Mouse (Mus musculus): ENCODE results near the gene Fam104a. TPM values are rescaled to one million over a fixed set of nuclear protein-coding genes. Genes with fewer than 3 reads are reported as not detected.

The Fam104a gene
- total and polyA plus RNA-seq, 2 experiments from 2014 or later: 30.1 to 46.3 TPM

GRCm38 (mm10) chr11:113631302-113631701, 52.7 kb downstream of the Fam104a start:
- no peaks in the 10 kb centered on the region for H3K36me3 ChIP-seq (ENCODE audit: insufficient read depth, low read length)
- ATAC-seq (ENCODE audit: low FRiP score): no peak
- H3K27ac ChIP-seq (ENCODE audit: low read depth, low read length): no peak overlapping the region
- no peaks in the 10 kb centered on the region for H3K9me3 ChIP-seq (ENCODE audit: low read length)
- no peaks in the 10 kb centered on the region for H3K4me1 ChIP-seq (ENCODE audit: insufficient read depth, low read length)
- TF ChIP-seq CTCF (IDR thresholded peaks at IDR 0.05): no peak
- no peak overlapping the region for H3K4me3 ChIP-seq (ENCODE audit: low read depth, low read length)
- DNase-seq (ENCODE audit: low spot score): no peak
- H3K27me3 ChIP-seq (ENCODE audit: insufficient read depth, low read length): no peaks in the 10 kb centered on the region
- 81% methylated on average over 8 of the region's 8 CpGs for WGBS
- H3K9ac ChIP-seq (replicated peaks; ENCODE audit: low read length, poor library complexity, severe bottlenecking): no peak overlapping the region
- no peak overlapping the region for H3K4me2 ChIP-seq (ENCODE audit: low read depth, low read length, poor library complexity, severe bottlenecking)

GRCm38 (mm10) chr11:113630642-113631041, 53.3 kb downstream of the Fam104a start:
- H3K9ac ChIP-seq (replicated peaks; ENCODE audit: low read length, poor library complexity, severe bottlenecking): no peak overlapping the region
- H3K27ac ChIP-seq (ENCODE audit: low read depth, low read length): no peak overlapping the region
- no peaks in the 10 kb centered on the region; the same call in 1 of the 2 replicates for H3K36me3 ChIP-seq (ENCODE audit: insufficient read depth, low read length)
- no peaks in the 10 kb centered on the region for H3K4me1 ChIP-seq (ENCODE audit: insufficient read depth, low read length)
- 63% methylated on average over 7 of the region's 7 CpGs for WGBS
- no peak overlapping the region for H3K4me3 ChIP-seq (ENCODE audit: low read depth, low read length)
- H3K27me3 ChIP-seq (ENCODE audit: insufficient read depth, low read length): no peaks in the 10 kb centered on the region
- DNase-seq (ENCODE audit: low spot score) (peak; percentile 78), ATAC-seq (ENCODE audit: low FRiP score) (no peak)
- H3K9me3 ChIP-seq (ENCODE audit: low read length): no peaks in the 10 kb centered on the region
- H3K4me2 ChIP-seq (ENCODE audit: low read depth, low read length, poor library complexity, severe bottlenecking): no peak overlapping the region
- TF ChIP-seq CTCF (IDR thresholded peaks at IDR 0.05): peak; percentile 79

GRCm38 (mm10) chr11:113627785-113628184, 56.2 kb downstream of the Fam104a start:
- 51% methylated on average over 4 of the region's 4 CpGs for WGBS
- Histone ChIP-seq H3K4me3 (ENCODE audit: low read depth, low read length) (no peak overlapping the region), H3K36me3 (ENCODE audit: insufficient read depth, low read length) (peaks cover 7% of the 10 kb centered on the region), H3K4me2 (ENCODE audit: low read depth, low read length, poor library complexity, severe bottlenecking) (no peak overlapping the region), H3K4me1 (ENCODE audit: insufficient read depth, low read length) (no peaks in the 10 kb centered on the region), H3K27me3 (ENCODE audit: insufficient read depth, low read length) (no peaks in the 10 kb centered on the region), H3K9ac (replicated peaks; ENCODE audit: low read length, poor library complexity, severe bottlenecking) (no peak overlapping the region), H3K27ac (ENCODE audit: low read depth, low read length) (no peak overlapping the region), H3K9me3 (ENCODE audit: low read length) (no peaks in the 10 kb centered on the region)
- no peak for ATAC-seq (ENCODE audit: low FRiP score)
- DNase-seq (ENCODE audit: low spot score): peak; percentile 52
- peak; percentile 73 for TF ChIP-seq CTCF (IDR thresholded peaks at IDR 0.05)

GRCm38 (mm10) chr11:113625437-113625836, 58.5 kb downstream of the Fam104a start:
- Histone ChIP-seq H3K4me3 (ENCODE audit: low read depth, low read length) (no peak overlapping the region), H3K9me3 (ENCODE audit: low read length) (no peaks in the 10 kb centered on the region), H3K4me2 (ENCODE audit: low read depth, low read length, poor library complexity, severe bottlenecking) (no peak overlapping the region), H3K27ac (ENCODE audit: low read depth, low read length) (no peak overlapping the region), H3K36me3 (ENCODE audit: insufficient read depth, low read length) (peaks cover 7% of the 10 kb centered on the region), H3K27me3 (ENCODE audit: insufficient read depth, low read length) (peaks cover 5% of the 10 kb centered on the region; the same call in 1 of the 2 replicates), H3K4me1 (ENCODE audit: insufficient read depth, low read length) (no peaks in the 10 kb centered on the region; the same call in 1 of the 2 replicates), H3K9ac (replicated peaks; ENCODE audit: low read length, poor library complexity, severe bottlenecking) (no peak overlapping the region)
- no peak for ATAC-seq (ENCODE audit: low FRiP score)
- WGBS: 95% methylated on average over 18 of the region's 18 CpGs
- no peak for TF ChIP-seq CTCF (IDR thresholded peaks at IDR 0.05)
- DNase-seq (ENCODE audit: low spot score): no peak

- no peak for TF ChIP-seq CTCF (IDR thresholded peaks at IDR 0.05)
- peaks cover 5% of the 10 kb centered on the region; the same call in 1 of the 2 replicates for H3K27me3 ChIP-seq (ENCODE audit: insufficient read depth, low read length)
- DNase-seq (ENCODE audit: low spot score) (peak; percentile 21), ATAC-seq (ENCODE audit: low FRiP score) (no peak)
- H3K27ac ChIP-seq (ENCODE audit: low read depth, low read length): no peak overlapping the region
- WGBS: 88% methylated on average over 4 of the region's 4 CpGs
- no peaks in the 10 kb centered on the region for H3K9me3 ChIP-seq (ENCODE audit: low read length)
- no peak overlapping the region for H3K9ac ChIP-seq (replicated peaks; ENCODE audit: low read length, poor library complexity, severe bottlenecking)
- no peak overlapping the region for H3K4me2 ChIP-seq (ENCODE audit: low read depth, low read length, poor library complexity, severe bottlenecking)
- H3K4me3 ChIP-seq (ENCODE audit: low read depth, low read length): no peak overlapping the region
- peaks cover 3% of the 10 kb centered on the region; the same call in 1 of the 2 replicates for H3K4me1 ChIP-seq (ENCODE audit: insufficient read depth, low read length)
- H3K36me3 ChIP-seq (ENCODE audit: insufficient read depth, low read length): peaks cover 7% of the 10 kb centered on the region
Measured at GRCm38 (mm10) chr11:113622028-113622427, 61.9 kb downstream of the Fam104a start.

GRCm38 (mm10) chr11:113621001-113621400, 63.0 kb downstream of the Fam104a start:
- no peak overlapping the region for H3K27ac ChIP-seq (ENCODE audit: low read depth, low read length)
- peak; percentile 34 for DNase-seq (ENCODE audit: low spot score)
- H3K4me3 ChIP-seq (ENCODE audit: low read depth, low read length): peak overlapping the region; percentile 56; the same call in 1 of the 2 replicates
- peaks cover 5% of the 10 kb centered on the region; the same call in 1 of the 2 replicates for H3K27me3 ChIP-seq (ENCODE audit: insufficient read depth, low read length)
- ATAC-seq (ENCODE audit: low FRiP score): no peak
- H3K9me3 ChIP-seq (ENCODE audit: low read length): no peaks in the 10 kb centered on the region
- peaks cover 3% of the 10 kb centered on the region; the same call in 1 of the 2 replicates for H3K4me1 ChIP-seq (ENCODE audit: insufficient read depth, low read length)
- 47% methylated on average over 2 of the region's 2 CpGs for WGBS
- peak overlapping the region; percentile 93 for H3K4me2 ChIP-seq (ENCODE audit: low read depth, low read length, poor library complexity, severe bottlenecking)
- peaks cover 7% of the 10 kb centered on the region for H3K36me3 ChIP-seq (ENCODE audit: insufficient read depth, low read length)
- TF ChIP-seq CTCF (IDR thresholded peaks at IDR 0.05): no peak; the same call in 1 of the 2 replicates
- no peak overlapping the region for H3K9ac ChIP-seq (replicated peaks; ENCODE audit: low read length, poor library complexity, severe bottlenecking)

Data from midbrain, postnatal 0 days (tissue).